In the genomic region with DNA sequence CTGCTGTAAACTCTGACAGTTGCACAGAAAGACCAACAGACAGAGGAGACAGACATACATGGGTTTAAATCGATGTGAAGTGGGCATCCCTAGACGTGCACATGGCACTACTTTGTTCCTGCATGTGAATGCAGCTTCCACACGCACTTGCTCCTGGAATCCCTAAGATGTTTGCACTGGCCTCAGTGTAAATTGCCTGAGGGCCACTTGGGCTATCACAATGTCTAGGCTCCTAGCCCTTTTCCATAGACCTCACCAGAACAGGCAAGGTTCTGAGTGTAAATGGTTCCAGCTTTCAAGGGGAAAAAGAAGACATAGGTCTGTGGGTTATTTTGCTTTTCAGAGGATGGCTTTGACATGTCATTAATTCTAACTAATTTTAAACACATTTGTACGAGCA, we compare ENCODE assay signal across 23 mouse cellular contexts.
DNase-seq lines count a peak whose midpoint lies in the region; ATAC-seq and TF ChIP-seq lines count a peak whose summit lies in the region.
"Had no signal": no experiment of that assay in that cellular context is flagged by ENCODE, and none has a peak within 500 bp of the region (broad histone marks: within the 10 kb centered on the region; RNA-seq: fewer than 3 reads in every experiment).

No protein-coding gene starts in this region.

- no peak for TF ChIP-seq CTCF in kidney, postnatal 0 days (IDR thresholded peaks at IDR 0.05; ENCODE audit: low read depth)

- no peak overlapping the region for H3K27ac ChIP-seq in forebrain, embryonic 12.5 days
- H3K27ac ChIP-seq in forebrain, embryonic 16.5 days (ENCODE audit: low read length) = no peak overlapping the region
- 0 out of 2 replicates have a peak overlapping the region, but pooled peaks have one; percentile 38 for H3K27ac ChIP-seq in kidney, postnatal 0 days
- no peak overlapping the region for H3K27ac ChIP-seq in kidney, embryonic 16.5 days (ENCODE audit: low read length)
- H3K27ac ChIP-seq in stomach, embryonic 15.5 days = no peak overlapping the region
- H3K27ac ChIP-seq: liver, embryonic 13.5 days; midbrain, embryonic 15.5 days had no signal

- whole genome bisulfite sequencing in forebrain, embryonic 12.5 days = 54% methylated on average over 4 of the region's 4 CpGs
- 44% methylated on average over 4 of the region's 4 CpGs for WGBS in forebrain, embryonic 16.5 days
- 63% methylated on average over 4 of the region's 4 CpGs for WGBS in kidney, postnatal 0 days
- WGBS in kidney, embryonic 16.5 days = 59% methylated on average over 4 of the region's 4 CpGs
- 45% methylated on average over 4 of the region's 4 CpGs for WGBS in stomach, embryonic 15.5 days

- peak overlapping the region; percentile 42; the same call in 1 of the 2 replicates for H3K4me2 ChIP-seq in forebrain, embryonic 12.5 days
- no peak overlapping the region for H3K4me2 ChIP-seq in forebrain, embryonic 16.5 days (ENCODE audit: low read length)
- H3K4me2 ChIP-seq in kidney, postnatal 0 days (ENCODE audit: low read length) = no peak overlapping the region
- H3K4me2 ChIP-seq in kidney, embryonic 16.5 days (replicated peaks; ENCODE audit: low read depth, low read length) = no peak overlapping the region
- peak overlapping the region; percentile 46; the same call in 1 of the 2 replicates for H3K4me2 ChIP-seq in stomach, embryonic 15.5 days
- H3K4me2 ChIP-seq: liver, embryonic 13.5 days had no signal

- no peak overlapping the region for H3K4me3 ChIP-seq in forebrain, embryonic 12.5 days (replicated peaks)
- no peak overlapping the region for H3K4me3 ChIP-seq in forebrain, embryonic 16.5 days (replicated peaks; ENCODE audit: low read length)
- no peak overlapping the region for H3K4me3 ChIP-seq in kidney, postnatal 0 days (replicated peaks; ENCODE audit: low read depth, low read length)
- no peak overlapping the region for H3K4me3 ChIP-seq in kidney, embryonic 16.5 days (ENCODE audit: low read length)
- H3K4me3 ChIP-seq in megakaryocyte, embryonic 14.5 days (replicated peaks) = peak overlapping the region; percentile 44
- H3K4me3 ChIP-seq in stomach, embryonic 15.5 days (replicated peaks) = no peak overlapping the region
- H3K4me3 ChIP-seq: heart, embryonic 12.5 days; liver, embryonic 13.5 days; midbrain, embryonic 15.5 days; myocyte; neural tube, embryonic 13.5 days had no signal

- no peak overlapping the region for H3K9ac ChIP-seq in forebrain, embryonic 12.5 days
- no peak overlapping the region for H3K9ac ChIP-seq in forebrain, embryonic 16.5 days (replicated peaks; ENCODE audit: low read depth, low read length)
- no peak overlapping the region for H3K9ac ChIP-seq in kidney, postnatal 0 days (ENCODE audit: low read depth, low read length)
- H3K9ac ChIP-seq in kidney, embryonic 16.5 days (replicated peaks; ENCODE audit: low read length) = no peak overlapping the region
- H3K9ac ChIP-seq in stomach, embryonic 15.5 days = no peak overlapping the region
- H3K9ac ChIP-seq: heart, embryonic 12.5 days; liver, embryonic 13.5 days; midbrain, embryonic 15.5 days had no signal

- no peaks in the 10 kb centered on the region for H3K27me3 ChIP-seq in forebrain, embryonic 12.5 days
- no peaks in the 10 kb centered on the region for H3K27me3 ChIP-seq in forebrain, embryonic 16.5 days (replicated peaks; ENCODE audit: control insufficient read depth, insufficient read depth, low read length)
- H3K27me3 ChIP-seq in kidney, postnatal 0 days (ENCODE audit: insufficient read depth, low read length) = no peaks in the 10 kb centered on the region
- H3K27me3 ChIP-seq in kidney, embryonic 16.5 days (ENCODE audit: insufficient read depth, low read length) = no peaks in the 10 kb centered on the region
- no peaks in the 10 kb centered on the region for H3K27me3 ChIP-seq in megakaryocyte, embryonic 14.5 days (replicated peaks)
- no peaks in the 10 kb centered on the region for H3K27me3 ChIP-seq in stomach, embryonic 15.5 days (replicated peaks)
- H3K27me3 ChIP-seq: forebrain, embryonic 15.5 days; heart, embryonic 12.5 days; liver, embryonic 13.5 days; midbrain, embryonic 15.5 days; neural tube, embryonic 13.5 days had no signal

- no peak for ATAC-seq in forebrain, embryonic 12.5 days (ENCODE audit: low FRiP score)
- ATAC-seq in forebrain, embryonic 16.5 days = no peak
- no peak for ATAC-seq in kidney, postnatal 0 days (replicated peaks; ENCODE audit: low FRiP score, low read depth)
- no peak for ATAC-seq in kidney, embryonic 16.5 days (ENCODE audit: low FRiP score, low TSS enrichment)
- ATAC-seq in megakaryocyte, adult 5-6 weeks (ENCODE audit: poor library complexity, severe bottlenecking) = no peak
- ATAC-seq in stomach, embryonic 15.5 days (ENCODE audit: insufficient read depth, low FRiP score, low read depth) = no peak
- ATAC-seq: midbrain, embryonic 15.5 days had no signal

- no peaks in the 10 kb centered on the region for H3K36me3 ChIP-seq in forebrain, embryonic 12.5 days (replicated peaks)
- no peaks in the 10 kb centered on the region for H3K36me3 ChIP-seq in forebrain, embryonic 16.5 days (ENCODE audit: control insufficient read depth, insufficient read depth)
- H3K36me3 ChIP-seq in kidney, postnatal 0 days (ENCODE audit: insufficient read depth, low read length) = no peaks in the 10 kb centered on the region
- H3K36me3 ChIP-seq in kidney, embryonic 16.5 days (ENCODE audit: insufficient read depth, low read length) = no peaks in the 10 kb centered on the region
- peaks cover 60% of the 10 kb centered on the region for H3K36me3 ChIP-seq in megakaryocyte, embryonic 14.5 days (replicated peaks; ENCODE audit: low read length)
- H3K36me3 ChIP-seq in stomach, embryonic 15.5 days = no peaks in the 10 kb centered on the region
- H3K36me3 ChIP-seq: forebrain, embryonic 15.5 days; heart, embryonic 12.5 days; liver, embryonic 13.5 days; midbrain, embryonic 15.5 days; neural tube, embryonic 13.5 days had no signal

- no peak for DNase-seq in kidney, postnatal 0 days (ENCODE audit: low spot score)
- DNase-seq in c-Kit-positive CD71-positive TER-119-positive erythroid progenitor cells, embryonic 14.5 days (ENCODE audit: low spot score) = no peak
- DNase-seq: adrenal gland, postnatal 14 days; cerebellum, adult 8-10 months; cerebellum, postnatal 36 days; embryo, embryonic 11 days; gastrocnemius, postnatal 14 days; heart, adult 11 months; heart, postnatal 14 days; liver, embryonic 13.5 days; thymus, adult 2 months; thymus, postnatal 4 days had no signal

- H3K4me1 ChIP-seq in forebrain, embryonic 12.5 days = peaks cover 65% of the 10 kb centered on the region
- peaks cover 44% of the 10 kb centered on the region for H3K4me1 ChIP-seq in forebrain, embryonic 16.5 days (replicated peaks; ENCODE audit: control insufficient read depth, insufficient read depth, low read length)
- peaks cover 31% of the 10 kb centered on the region for H3K4me1 ChIP-seq in kidney, postnatal 0 days (replicated peaks; ENCODE audit: insufficient read depth, low read length)
- peaks cover 56% of the 10 kb centered on the region for H3K4me1 ChIP-seq in kidney, embryonic 16.5 days (ENCODE audit: insufficient read depth, low read length)
- peaks cover 88% of the 10 kb centered on the region for H3K4me1 ChIP-seq in megakaryocyte, embryonic 14.5 days
- H3K4me1 ChIP-seq in stomach, embryonic 15.5 days = peaks cover 27% of the 10 kb centered on the region

- no peaks in the 10 kb centered on the region for H3K9me3 ChIP-seq in forebrain, embryonic 12.5 days
- no peaks in the 10 kb centered on the region for H3K9me3 ChIP-seq in forebrain, embryonic 16.5 days (ENCODE audit: control insufficient read depth, low read length)
- H3K9me3 ChIP-seq in kidney, postnatal 0 days (replicated peaks; ENCODE audit: low read length) = no peaks in the 10 kb centered on the region
- H3K9me3 ChIP-seq in kidney, embryonic 16.5 days (ENCODE audit: low read length) = no peaks in the 10 kb centered on the region
- H3K9me3 ChIP-seq in megakaryocyte, embryonic 14.5 days = no peaks in the 10 kb centered on the region
- no peaks in the 10 kb centered on the region for H3K9me3 ChIP-seq in stomach, embryonic 15.5 days
- H3K9me3 ChIP-seq: forebrain, embryonic 15.5 days; heart, embryonic 12.5 days; liver, embryonic 13.5 days; midbrain, embryonic 15.5 days; neural tube, embryonic 13.5 days had no signal

Comparison
In these comparisons a context has a peak if more than half of its experiments do, and no peak if none do; other contexts are left out.
1. H3K4me2 ChIP-seq: peak in forebrain, embryonic 12.5 days (single experiment) and stomach, embryonic 15.5 days (single experiment); none in forebrain, embryonic 16.5 days (single experiment), kidney, postnatal 0 days (single experiment) and kidney, embryonic 16.5 days (single experiment).